Mouse (Mus musculus): ENCODE results near the gene Rpl14. TPM values are rescaled to one million over a fixed set of nuclear protein-coding genes. Genes with fewer than 3 reads are reported as not detected.
A peak's percentile ranks its signal among the peaks of the same experiment; 100 is the strongest.

Gene Rpl14
- polyA plus RNA-seq, 1 experiment from 2014 or later = 574 TPM

GRCm38 (mm10) chr9:120577133-120577651 is 5.9 kb downstream of the Rpl14 start:
- peak overlapping the region; percentile 67 for H3K27ac ChIP-seq
- peak overlapping the region; percentile 80 for H3K9ac ChIP-seq
- under 1% methylated on average over 43 of the region's 43 CpGs for WGBS
- H3K27me3 ChIP-seq = no peaks in the 10 kb centered on the region
- peak; percentile 91 for ATAC-seq (ENCODE audit: low FRiP score)
- peaks cover 38% of the 10 kb centered on the region for H3K36me3 ChIP-seq
- peak overlapping the region; percentile 68 for H3K4me3 ChIP-seq
- H3K4me1 ChIP-seq = peaks cover 18% of the 10 kb centered on the region
- H3K4me2 ChIP-seq (replicated peaks) = peak overlapping the region; percentile 86
- no peaks in the 10 kb centered on the region for H3K9me3 ChIP-seq (replicated peaks)

- Histone ChIP-seq H3K27ac (no peak overlapping the region), H3K9ac (peak overlapping the region; percentile 80), H3K4me1 (peaks cover 16% of the 10 kb centered on the region), H3K36me3 (peaks cover 35% of the 10 kb centered on the region), H3K4me2 (replicated peaks) (peak overlapping the region; percentile 86), H3K4me3 (peak overlapping the region; percentile 68), H3K27me3 (no peaks in the 10 kb centered on the region), H3K9me3 (replicated peaks) (no peaks in the 10 kb centered on the region)
- 57% methylated on average over 12 of the region's 12 CpGs for WGBS
- ATAC-seq (ENCODE audit: low FRiP score) = no peak
Measured at GRCm38 (mm10) chr9:120577706-120578405, 6.6 kb downstream of the Rpl14 start.

GRCm38 (mm10) chr9:120578701-120579100 is 7.5 kb downstream of the Rpl14 start:
- Histone ChIP-seq H3K27ac (no peak overlapping the region), H3K27me3 (0 out of 2 replicates have a peak, but pooled peaks cover 3% of the 10 kb centered on the region), H3K9ac (no peak overlapping the region), H3K4me3 (no peak overlapping the region), H3K4me1 (peaks cover 18% of the 10 kb centered on the region), H3K4me2 (replicated peaks) (no peak overlapping the region), H3K9me3 (replicated peaks) (no peaks in the 10 kb centered on the region), H3K36me3 (peaks cover 27% of the 10 kb centered on the region)
- no peak for ATAC-seq (ENCODE audit: low FRiP score)
- 67% methylated on average over 6 of the region's 6 CpGs for WGBS

GRCm38 (mm10) chr9:120579808-120580207 is 8.6 kb downstream of the Rpl14 start:
- H3K4me1 ChIP-seq = peaks cover 18% of the 10 kb centered on the region
- whole genome bisulfite sequencing = 76% methylated on average over 7 of the region's 7 CpGs

GRCm38 (mm10) chr9:120581941-120582618 is 10.8 kb downstream of the Rpl14 start:
- peak overlapping the region; percentile 77 for H3K27ac ChIP-seq
- 0 out of 2 replicates have a peak, but pooled peaks cover 3% of the 10 kb centered on the region for H3K27me3 ChIP-seq
- peak; percentile 57 for ATAC-seq (ENCODE audit: low FRiP score)
- H3K9ac ChIP-seq = peak overlapping the region; percentile 52
- H3K4me1 ChIP-seq = peaks cover 18% of the 10 kb centered on the region
- peak overlapping the region; percentile 26 for H3K4me3 ChIP-seq
- H3K36me3 ChIP-seq = no peaks in the 10 kb centered on the region
- peak overlapping the region; percentile 60 for H3K4me2 ChIP-seq (replicated peaks)
- H3K9me3 ChIP-seq (replicated peaks) = no peaks in the 10 kb centered on the region
- WGBS = 23% methylated on average over 21 of the region's 21 CpGs

More at GRCm38 (mm10) chr9:120579808-120580207, 8.6 kb downstream of the Rpl14 start:
- Histone ChIP-seq H3K4me2 (replicated peaks) (no peak overlapping the region), H3K9me3 (replicated peaks) (no peaks in the 10 kb centered on the region), H3K36me3 (peaks cover 16% of the 10 kb centered on the region), H3K9ac (no peak overlapping the region), H3K4me3 (no peak overlapping the region), H3K27me3 (0 out of 2 replicates have a peak, but pooled peaks cover 3% of the 10 kb centered on the region), H3K27ac (no peak overlapping the region)
- no peak for ATAC-seq (ENCODE audit: low FRiP score)

- H3K36me3 ChIP-seq = no peaks in the 10 kb centered on the region
- peak overlapping the region; percentile 77 for H3K27ac ChIP-seq
- WGBS = 15% methylated on average over 28 of the region's 28 CpGs
- H3K4me3 ChIP-seq = peak overlapping the region; percentile 26
- H3K27me3 ChIP-seq = 0 out of 2 replicates have a peak, but pooled peaks cover 3% of the 10 kb centered on the region
- peaks cover 14% of the 10 kb centered on the region for H3K4me1 ChIP-seq
- ATAC-seq (ENCODE audit: low FRiP score) = peak; percentile 73
- H3K4me2 ChIP-seq (replicated peaks) = peak overlapping the region; percentile 60
- peak overlapping the region; percentile 52 for H3K9ac ChIP-seq
- no peaks in the 10 kb centered on the region for H3K9me3 ChIP-seq (replicated peaks)
Measured at GRCm38 (mm10) chr9:120582619-120583308, 11.5 kb downstream of the Rpl14 start.

- H3K27ac ChIP-seq = no peak overlapping the region
- no peak overlapping the region for H3K9ac ChIP-seq
- H3K4me2 ChIP-seq (replicated peaks) = peak overlapping the region; percentile 60
- H3K36me3 ChIP-seq = no peaks in the 10 kb centered on the region
- 68% methylated on average over 3 of the region's 3 CpGs for WGBS
- peaks cover 12% of the 10 kb centered on the region for H3K4me1 ChIP-seq
- ATAC-seq (ENCODE audit: low FRiP score) = no peak
- H3K9me3 ChIP-seq (replicated peaks) = no peaks in the 10 kb centered on the region
- H3K4me3 ChIP-seq = no peak overlapping the region
- H3K27me3 ChIP-seq = 0 out of 2 replicates have a peak, but pooled peaks cover 3% of the 10 kb centered on the region
Measured at GRCm38 (mm10) chr9:120583314-120583713, 12.1 kb downstream of the Rpl14 start.

GRCm38 (mm10) chr9:120586546-120586945 is 15.3 kb downstream of the Rpl14 start:
- no peak for ATAC-seq (ENCODE audit: low FRiP score)
- Histone ChIP-seq H3K27ac (no peak overlapping the region), H3K36me3 (no peaks in the 10 kb centered on the region), H3K27me3 (0 out of 2 replicates have a peak, but pooled peaks cover 3% of the 10 kb centered on the region), H3K4me1 (peaks cover 12% of the 10 kb centered on the region), H3K4me2 (replicated peaks) (no peak overlapping the region), H3K9ac (no peak overlapping the region), H3K9me3 (replicated peaks) (no peaks in the 10 kb centered on the region), H3K4me3 (no peak overlapping the region)
- 12% methylated on average over 3 of the region's 3 CpGs for WGBS

GRCm38 (mm10) chr9:120591490-120591889 is 20.2 kb downstream of the Rpl14 start:
- 2% methylated on average over 9 of the region's 9 CpGs for WGBS
- H3K9ac ChIP-seq = no peak overlapping the region
- H3K4me2 ChIP-seq (replicated peaks) = no peak overlapping the region
- H3K9me3 ChIP-seq (replicated peaks) = no peaks in the 10 kb centered on the region
- H3K36me3 ChIP-seq = no peaks in the 10 kb centered on the region
- no peak overlapping the region for H3K27ac ChIP-seq
- no peaks in the 10 kb centered on the region for H3K27me3 ChIP-seq
- no peak for ATAC-seq (ENCODE audit: low FRiP score)
- H3K4me3 ChIP-seq = no peak overlapping the region
- peaks cover 12% of the 10 kb centered on the region; the same call in 1 of the 2 replicates for H3K4me1 ChIP-seq

GRCm38 (mm10) chr9:120593383-120594101 is 22.3 kb downstream of the Rpl14 start:
- H3K9me3 ChIP-seq (replicated peaks) = no peaks in the 10 kb centered on the region
- H3K4me2 ChIP-seq (replicated peaks) = no peak overlapping the region
- H3K27ac ChIP-seq = no peak overlapping the region
- H3K4me1 ChIP-seq = peaks cover 12% of the 10 kb centered on the region; the same call in 1 of the 2 replicates
- no peak overlapping the region for H3K9ac ChIP-seq
- no peaks in the 10 kb centered on the region for H3K27me3 ChIP-seq
- no peak overlapping the region for H3K4me3 ChIP-seq
- no peak for ATAC-seq (ENCODE audit: low FRiP score)
- 45% methylated on average over 9 of the region's 9 CpGs for WGBS
- no peaks in the 10 kb centered on the region for H3K36me3 ChIP-seq

GRCm38 (mm10) chr9:120594839-120595238 is 23.6 kb downstream of the Rpl14 start:
- no peak for ATAC-seq (ENCODE audit: low FRiP score)
- no peaks in the 10 kb centered on the region for H3K27me3 ChIP-seq
- no peak overlapping the region for H3K27ac ChIP-seq
- H3K9me3 ChIP-seq (replicated peaks) = no peaks in the 10 kb centered on the region
- peaks cover 12% of the 10 kb centered on the region; the same call in 1 of the 2 replicates for H3K4me1 ChIP-seq
- 53% methylated on average over 6 of the region's 6 CpGs for WGBS
- no peaks in the 10 kb centered on the region for H3K36me3 ChIP-seq
- H3K9ac ChIP-seq = no peak overlapping the region
- no peak overlapping the region for H3K4me3 ChIP-seq
- no peak overlapping the region for H3K4me2 ChIP-seq (replicated peaks)
